Mouse (Mus musculus) layer of hippocampus, adult 11-12 months (tissue): ENCODE results near the gene Mtmr2.
A peak's percentile ranks its signal among the peaks of the same experiment; 100 is the strongest.

Source experiments
- DNase-seq: peaks from one replicate; pipeline ENCODE4 v3.0.0; 2022; ENCODE audit warnings: low spot score

Gene Mtmr2

DNA sequence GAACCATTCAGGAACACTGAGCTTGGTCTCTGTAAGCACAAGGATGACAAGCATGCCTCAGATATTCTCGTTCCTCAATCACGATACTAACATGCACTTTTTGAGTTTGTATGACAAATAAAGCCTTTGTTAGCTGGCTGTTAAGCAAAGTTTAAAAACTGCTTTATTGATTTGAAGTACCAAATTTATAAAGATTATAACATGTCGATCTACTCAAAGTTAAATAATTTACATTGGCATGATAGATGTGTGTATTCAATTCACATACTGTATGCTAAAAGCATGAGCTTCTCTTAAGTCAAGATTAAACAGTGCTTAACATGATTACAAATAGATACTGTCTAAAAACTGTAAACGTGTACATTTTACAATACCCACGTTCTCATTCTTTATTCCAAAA lies 59.4 kb downstream of the Mtmr2 start:
- DNase-seq, result no peak

DNA sequence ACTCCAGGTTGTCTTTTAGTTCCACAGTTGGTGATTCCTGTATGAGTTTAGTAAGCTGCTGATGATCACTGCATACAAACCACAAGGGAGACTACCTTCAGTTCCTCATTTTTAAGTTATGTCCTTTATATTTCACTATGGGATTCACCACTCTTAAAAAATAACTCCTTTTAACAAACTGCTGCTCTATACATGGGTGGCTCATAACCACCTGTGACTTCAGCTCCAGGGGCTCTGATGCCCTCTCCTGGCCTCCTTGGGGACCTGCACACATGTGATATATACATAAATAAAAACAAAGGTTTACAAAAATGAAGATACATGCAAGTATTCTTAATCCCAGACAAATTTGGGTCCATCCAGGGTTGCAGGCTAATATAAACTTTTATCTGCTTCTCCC lies 61.7 kb downstream of the Mtmr2 start:
- no peak for DNase-seq

DNA sequence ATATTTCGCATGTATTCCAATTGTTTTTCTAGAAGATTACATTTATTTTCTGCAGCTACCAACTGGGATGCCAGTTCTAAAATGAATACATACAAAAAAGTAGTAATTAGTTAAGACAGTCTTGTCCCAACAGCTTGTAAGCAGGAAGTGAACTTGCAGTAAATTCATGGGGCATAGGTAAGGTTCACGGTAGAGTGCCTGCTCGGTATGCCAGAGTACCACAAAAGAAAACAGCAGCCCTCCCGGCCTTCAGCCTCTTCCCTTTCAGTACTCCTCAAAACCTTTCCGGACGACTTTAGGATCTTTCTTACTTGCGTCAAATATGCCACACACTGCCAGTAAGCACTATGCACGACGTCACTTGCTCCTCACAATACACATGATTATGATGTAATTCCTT lies 70.2 kb downstream of the Mtmr2 start:
- no peak for DNase-seq

DNA sequence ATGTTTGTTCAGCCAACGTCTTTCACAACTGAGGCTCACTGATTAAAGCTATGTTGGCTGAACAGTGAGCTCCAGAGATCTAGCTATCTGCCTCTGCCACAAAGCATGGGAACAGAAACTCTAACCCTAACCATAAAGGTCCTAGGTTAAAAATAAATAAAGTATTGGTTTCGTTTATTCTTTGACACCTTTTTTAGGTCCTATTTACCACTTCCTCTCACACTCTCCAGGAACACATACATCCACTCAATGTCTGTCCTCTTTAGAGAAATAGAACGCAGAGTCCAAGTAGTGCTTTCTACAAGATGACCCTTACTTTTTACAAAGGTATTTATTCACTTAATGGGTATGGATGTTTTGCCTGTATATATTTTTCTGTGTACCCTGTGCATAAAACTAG lies 72.6 kb downstream of the Mtmr2 start:
- no peak for DNase-seq

DNA sequence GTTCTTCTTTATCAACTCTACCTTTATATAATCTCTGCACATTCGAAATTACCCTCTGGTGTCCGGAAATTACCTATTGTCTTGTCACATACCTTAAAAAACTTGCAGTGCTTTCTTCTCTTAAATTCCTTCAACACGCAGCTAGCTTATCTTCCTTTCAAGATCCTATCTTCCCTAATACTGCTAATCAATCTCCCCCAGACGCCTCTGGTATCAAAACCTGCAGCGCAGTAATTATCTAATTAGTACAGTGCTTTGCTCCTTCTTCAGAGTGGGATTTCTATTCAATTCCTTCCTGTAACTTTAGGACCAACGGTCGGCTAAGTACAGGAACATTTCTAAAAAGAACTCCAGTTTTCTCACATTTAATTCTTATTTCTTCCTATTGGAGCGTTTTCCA lies 77.7 kb downstream of the Mtmr2 start:
- DNase-seq, result no peak

DNA sequence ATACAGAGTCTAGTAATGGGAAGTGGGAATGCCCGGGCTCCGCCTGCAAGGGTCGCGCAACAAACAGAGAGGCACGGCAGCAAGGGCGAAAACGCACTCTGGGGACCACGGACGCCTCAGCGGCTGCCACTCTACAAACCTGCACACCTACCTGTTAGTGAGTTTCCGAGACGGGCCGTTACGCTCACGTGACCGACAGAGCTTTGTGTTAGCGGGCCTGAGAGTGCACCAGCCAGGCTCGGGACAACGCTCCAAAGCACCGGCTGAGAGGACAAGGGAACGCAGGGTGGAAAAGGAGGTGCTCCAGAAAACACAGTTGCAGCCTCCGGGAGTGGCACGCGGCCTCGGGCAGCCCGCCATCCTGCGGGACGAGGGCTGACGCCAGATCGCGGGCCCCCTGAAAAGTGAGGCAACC lies 78.2 kb downstream of the Mtmr2 start:
- DNase-seq, result peak; percentile 59

DNA sequence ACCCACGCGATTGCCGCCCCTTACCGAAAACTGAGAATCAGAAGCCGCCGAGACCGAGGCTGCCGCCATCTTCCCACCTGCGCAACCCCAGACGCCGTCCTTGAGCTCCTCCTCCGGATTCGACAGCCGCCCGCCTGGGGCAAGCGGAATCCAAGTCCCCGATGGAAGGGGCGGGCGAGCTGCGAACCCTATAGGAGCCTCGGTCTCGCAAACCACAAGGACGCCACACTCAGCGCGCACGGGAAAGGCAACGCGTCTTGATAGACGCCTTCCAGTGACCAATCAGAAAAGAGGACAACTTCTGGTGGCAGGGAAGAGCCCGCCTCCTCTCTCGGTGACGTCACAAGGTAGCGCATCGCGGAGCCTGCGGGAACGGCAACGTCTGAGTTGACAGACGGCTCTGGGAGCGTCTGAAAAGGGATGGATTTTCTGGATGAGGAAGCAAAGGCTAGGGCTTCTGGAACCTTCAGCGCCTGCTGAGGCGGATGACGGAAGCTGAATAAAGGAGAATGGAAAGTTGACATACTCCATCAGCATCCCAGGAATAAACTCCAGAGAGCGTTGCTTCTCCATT lies 78.7 kb downstream of the Mtmr2 start, which contains the start of gene Cep57:
Cep57 (minus strand) TSS at position 276 of the 574 bp plus-strand sequence.
- peak; percentile 97 for DNase-seq

DNA sequence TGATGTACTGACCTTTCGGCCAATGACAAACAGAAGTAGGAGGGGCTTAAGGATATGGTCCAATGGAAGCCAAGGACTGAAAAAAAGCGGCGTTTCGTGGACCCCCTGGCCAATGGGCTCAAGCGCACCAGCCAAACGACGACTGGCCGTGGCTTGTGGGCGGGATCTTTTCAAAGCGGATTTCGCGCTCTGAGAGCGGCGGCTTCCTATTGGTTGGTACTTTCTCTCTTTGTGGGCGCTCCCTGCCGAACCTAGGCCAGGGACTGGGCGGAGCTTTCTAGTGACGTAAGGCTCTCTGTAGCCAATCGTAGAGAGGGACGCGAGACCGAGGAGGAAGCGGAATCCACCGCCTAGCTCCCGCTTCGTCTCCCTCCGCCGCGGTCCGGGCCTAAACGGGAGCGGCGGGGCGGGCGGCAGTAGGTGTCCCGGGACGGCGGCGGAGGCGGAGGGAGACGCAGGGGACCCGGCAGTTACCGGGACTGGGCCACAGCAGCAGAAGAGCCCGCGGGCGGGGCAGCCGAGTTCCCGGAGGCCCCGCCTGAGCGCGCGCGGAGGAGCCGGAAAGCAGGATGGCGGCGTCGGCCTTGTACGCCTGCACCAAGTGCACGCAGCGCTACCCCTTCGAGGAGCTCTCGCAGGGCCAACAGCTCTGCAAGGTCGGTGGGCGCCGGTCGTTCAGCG lies 79.3 kb downstream of the Mtmr2 start, which contains the start of gene Fam76b:
Fam76b (plus strand) TSS at position 311 of the 681 bp plus-strand sequence.
- DNase-seq, result peak; percentile 100

DNA sequence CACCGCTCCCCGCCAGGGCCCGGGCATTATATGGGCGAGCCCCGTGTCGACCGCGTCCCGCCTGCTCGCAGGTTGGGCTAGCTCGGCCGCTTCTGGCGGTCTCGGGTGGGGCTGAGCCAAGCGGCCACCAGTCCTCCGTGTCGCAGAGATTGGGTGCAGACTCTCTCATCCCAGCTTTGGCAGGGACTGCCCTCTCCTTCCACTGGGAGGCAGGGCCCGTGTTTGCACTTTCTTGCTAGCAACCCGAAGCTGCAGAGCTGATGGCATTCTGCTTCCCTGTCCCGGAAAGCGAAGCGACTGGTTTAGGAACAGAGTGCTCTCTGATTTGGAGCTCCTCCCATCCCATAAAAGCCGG lies 79.9 kb downstream of the Mtmr2 start:
- no peak for DNase-seq

DNA sequence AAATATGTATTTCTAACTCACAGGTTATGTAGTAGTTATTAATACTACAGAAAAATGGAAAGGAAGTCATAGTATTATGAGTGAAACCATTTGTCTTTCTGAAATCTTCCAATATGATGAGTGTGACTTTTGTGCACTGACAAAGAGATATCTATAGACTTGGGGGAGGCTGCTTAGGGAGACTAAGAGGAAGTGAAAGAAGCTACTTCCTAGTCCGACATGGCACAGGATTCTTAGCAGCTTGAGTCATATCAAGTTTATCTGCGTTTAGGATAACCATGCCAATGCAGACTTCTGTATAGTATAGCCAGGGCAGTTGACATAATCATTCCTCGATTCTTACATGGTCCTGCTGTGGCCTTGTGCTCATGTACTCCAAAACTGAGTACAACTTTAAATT lies 87.0 kb downstream of the Mtmr2 start:
- no peak for DNase-seq

DNA sequence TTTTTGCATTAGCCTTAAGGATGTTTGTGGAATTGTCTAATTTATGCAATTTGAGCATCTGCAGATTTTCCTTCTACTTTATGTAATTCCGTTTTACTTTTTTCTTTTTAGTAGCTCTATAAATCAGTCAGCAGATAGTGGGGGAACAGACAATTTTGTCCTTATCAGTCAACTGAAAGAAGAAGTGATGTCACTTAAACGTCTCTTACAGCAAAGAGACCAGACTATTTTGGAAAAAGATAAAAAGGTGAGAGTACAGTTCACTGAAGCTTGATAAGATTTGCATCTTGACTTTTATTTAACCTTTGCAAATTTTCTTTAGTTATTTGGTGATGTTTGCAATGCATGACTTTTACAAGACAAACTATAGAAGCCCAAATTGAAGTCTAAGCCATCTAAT lies 88.5 kb downstream of the Mtmr2 start:
- DNase-seq, result no peak

DNA sequence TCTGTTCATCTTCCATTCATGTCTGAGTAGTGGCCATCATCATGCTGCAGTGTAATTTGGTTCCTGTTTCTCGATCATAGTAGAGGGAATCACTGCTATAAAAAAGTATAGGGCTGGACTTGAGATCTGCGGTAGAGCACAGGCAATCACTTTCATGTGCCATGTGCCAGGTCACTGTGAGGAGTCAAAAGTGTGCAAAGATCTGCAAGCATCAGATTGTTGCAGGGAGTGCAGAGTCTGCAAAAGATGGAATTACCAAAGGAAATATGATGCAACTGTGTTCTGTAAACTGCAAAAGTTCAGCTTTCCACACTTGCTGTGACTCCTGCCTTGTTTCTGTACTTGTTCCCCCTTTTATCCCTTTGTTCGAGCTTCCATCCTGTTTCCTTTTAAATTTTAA lies 99.4 kb downstream of the Mtmr2 start:
- no peak for DNase-seq

DNA sequence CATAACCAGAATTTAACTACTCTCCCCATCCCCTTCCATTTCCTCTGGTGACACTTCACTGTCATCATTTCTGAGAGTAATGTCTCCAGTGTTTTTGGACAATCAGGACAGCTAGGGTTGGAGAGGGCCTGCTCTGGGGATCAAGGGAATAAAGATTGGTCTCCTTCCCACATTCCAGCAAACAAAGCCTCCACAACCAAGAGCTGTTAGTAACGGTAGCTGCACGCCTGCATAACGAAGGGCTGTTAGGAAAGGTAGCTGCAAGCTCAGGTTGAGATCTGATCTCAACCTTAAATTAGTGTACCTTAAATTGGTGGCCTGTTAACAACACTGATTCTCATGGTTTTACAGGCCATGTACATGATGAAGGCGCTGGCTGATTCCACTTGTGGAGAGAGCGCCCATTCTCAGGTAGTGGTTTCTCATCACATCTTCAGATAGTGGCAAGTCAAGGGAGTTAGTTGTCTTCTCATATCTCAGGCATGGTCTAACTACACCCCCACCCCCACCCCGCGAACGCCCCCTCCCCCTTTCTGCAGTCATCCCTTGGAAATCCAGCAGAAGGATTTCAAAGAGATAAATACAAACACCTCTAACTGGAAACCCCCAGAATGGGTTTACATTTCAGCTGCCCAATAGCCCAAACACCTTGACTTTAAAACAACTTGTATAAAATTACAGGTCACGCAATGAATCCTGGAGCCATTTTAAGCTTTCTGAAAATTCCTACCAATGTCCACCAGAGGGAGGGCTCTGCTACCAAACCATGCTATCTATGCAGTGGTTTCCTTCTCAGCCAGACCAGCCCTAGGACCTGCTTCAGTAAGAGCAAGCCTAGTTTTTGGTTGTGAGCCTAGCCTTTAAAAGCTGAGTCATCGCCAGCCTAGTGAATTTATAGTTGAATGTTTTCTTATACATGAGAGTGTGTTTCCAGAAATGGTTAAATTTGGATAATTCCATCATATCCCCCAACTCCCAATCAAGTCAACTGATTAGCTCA lies 100.6 kb downstream of the Mtmr2 start:
- peak; percentile 26 for DNase-seq

DNA sequence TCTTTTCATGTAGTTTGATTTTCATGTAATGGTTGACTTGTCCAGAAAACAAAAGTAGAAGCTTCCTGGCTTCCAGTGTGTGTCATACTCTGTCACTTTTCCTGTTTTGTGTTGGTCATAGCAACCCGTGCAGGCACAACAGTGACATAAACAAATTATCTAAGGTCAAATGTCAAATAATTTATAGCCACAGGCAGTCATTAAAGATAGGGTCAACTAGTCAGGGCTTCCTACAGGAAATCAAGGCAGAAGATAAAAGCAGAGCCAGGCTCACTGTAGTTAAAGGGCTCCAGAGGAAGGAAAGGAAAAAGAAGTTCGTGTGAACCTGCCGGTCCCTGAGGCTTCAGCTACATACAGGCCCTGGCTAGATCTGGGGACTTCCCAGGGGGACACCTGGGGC lies 105.7 kb downstream of the Mtmr2 start:
- DNase-seq, result no peak
